In the genomic region with DNA sequence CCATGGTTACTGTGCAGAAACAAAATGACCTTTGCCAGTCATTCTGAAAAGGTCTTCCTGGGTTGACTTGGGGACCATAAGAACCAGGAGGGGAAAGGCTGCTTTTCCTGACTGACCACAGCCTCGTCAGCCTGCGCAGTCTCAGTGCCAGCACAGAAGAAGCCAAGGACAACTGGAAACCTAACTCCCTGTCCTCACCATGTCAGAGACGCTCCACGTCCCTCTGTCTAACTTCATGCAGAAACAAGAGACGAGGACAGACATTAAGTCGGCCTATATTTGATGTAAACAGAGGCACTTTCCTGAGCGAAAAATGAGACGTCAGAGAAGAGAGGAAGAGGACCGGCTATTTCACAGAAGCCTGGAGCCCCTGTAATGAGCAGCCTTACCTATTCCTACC, we compare ENCODE assay signal across 15 mouse cellular contexts.
DNase-seq lines count a peak whose midpoint lies in the region; TF ChIP-seq lines count a peak whose summit lies in the region.
"Had no signal": no experiment of that assay in that cellular context is flagged by ENCODE, and none has a peak within 500 bp of the region (broad histone marks: within the 10 kb centered on the region; RNA-seq: fewer than 3 reads in every experiment).

No protein-coding gene starts in this region.

- 61% methylated on average over 9 of the region's 9 CpGs for WGBS in heart, embryonic 10.5 days
- 26% methylated on average over 9 of the region's 9 CpGs for WGBS in limb, embryonic 10.5 days
- 80% methylated on average over 9 of the region's 9 CpGs for WGBS in lung, adult 2 months

- H3K27ac ChIP-seq in heart, embryonic 10.5 days = 0 out of 2 replicates have a peak overlapping the region, but pooled peaks have one; percentile 13
- H3K27ac ChIP-seq in limb, embryonic 10.5 days = peak overlapping the region; percentile 71
- H3K27ac ChIP-seq: embryonic facial prominence, embryonic 15.5 days; liver, embryonic 13.5 days; macrophage had no signal

- H3K4me1 ChIP-seq in heart, embryonic 10.5 days = peaks cover 48% of the 10 kb centered on the region
- H3K4me1 ChIP-seq in limb, embryonic 10.5 days = peaks cover 82% of the 10 kb centered on the region
- H3K4me1 ChIP-seq in lung, adult 2 months (ENCODE audit: control insufficient read depth, insufficient read depth, low read length) = no peaks in the 10 kb centered on the region

- intact Hi-C loops in heart, postnatal 14 days (cut with DNase I) = no loop called here

- H3K9me3 ChIP-seq in heart, embryonic 10.5 days = no peaks in the 10 kb centered on the region
- H3K9me3 ChIP-seq in limb, embryonic 10.5 days (replicated peaks) = no peaks in the 10 kb centered on the region
- H3K9me3 ChIP-seq: embryonic facial prominence, embryonic 15.5 days; hindbrain, embryonic 13.5 days; liver, embryonic 13.5 days had no signal

- DNase-seq in adrenal gland, adult (ENCODE audit: inconsistent age in 2 of 2, low spot score in 1 of 2) = peak; percentile 31 to 66
- DNase-seq in adrenal gland, adult 8-10 months = no peak
- DNase-seq in heart, embryonic 10.5 days (ENCODE audit: low spot score) = no peak
- DNase-seq in heart, postnatal 14 days = no peak
- DNase-seq in adrenal gland, postnatal 36 days = peak; percentile 22 to 49
- no peak for DNase-seq in limb, embryonic 10.5 days (ENCODE audit: low spot score)
- no peak for DNase-seq in lung, adult 2 months
- no peak for DNase-seq in urinary bladder, postnatal 25 days (ENCODE audit: low spot score)
- DNase-seq: cerebellum, adult 9-11 months; heart, postnatal 10 days; liver, embryonic 13.5 days had no signal

- H3K4me3 ChIP-seq in heart, embryonic 10.5 days = no peak overlapping the region
- H3K4me3 ChIP-seq in limb, embryonic 10.5 days = peak overlapping the region; percentile 16; the same call in 1 of the 2 replicates
- no peak overlapping the region for H3K4me3 ChIP-seq in lung, adult 2 months (replicated peaks; ENCODE audit: extremely low read depth, low read depth, low read length)
- H3K4me3 ChIP-seq: embryonic facial prominence, embryonic 15.5 days; hindbrain, embryonic 13.5 days; liver, embryonic 13.5 days had no signal

- H3K27me3 ChIP-seq in heart, embryonic 10.5 days (ENCODE audit: insufficient read depth, poor library complexity, severe bottlenecking) = no peaks in the 10 kb centered on the region
- H3K27me3 ChIP-seq in limb, embryonic 10.5 days (ENCODE audit: low read depth, poor library complexity, severe bottlenecking) = no peaks in the 10 kb centered on the region
- H3K27me3 ChIP-seq: embryonic facial prominence, embryonic 15.5 days; hindbrain, embryonic 13.5 days; liver, embryonic 13.5 days; Patski had no signal

- TF ChIP-seq CTCF in lung, adult 2 months (IDR thresholded peaks at IDR 0.05; ENCODE audit: insufficient read depth, low read length) = no peak

- no peaks in the 10 kb centered on the region for H3K36me3 ChIP-seq in heart, embryonic 10.5 days
- H3K36me3 ChIP-seq in limb, embryonic 10.5 days = no peaks in the 10 kb centered on the region
- H3K36me3 ChIP-seq: embryonic facial prominence, embryonic 15.5 days; hindbrain, embryonic 13.5 days; liver, embryonic 13.5 days had no signal

- no peak for TF ChIP-seq POLR2A in lung, adult 2 months (IDR thresholded peaks at IDR 0.05; ENCODE audit: borderline replicate concordance, extremely low read depth, low read depth, low read length)

Comparison
In these comparisons a context has a peak if more than half of its experiments do, and no peak if none do; other contexts are left out.
1. DNase-seq: peak in adrenal gland, adult (2 of 2) and adrenal gland, postnatal 36 days (2 of 2); none in adrenal gland, adult 8-10 months (single experiment), heart, embryonic 10.5 days (single experiment), heart, postnatal 14 days (0 of 2), limb, embryonic 10.5 days (single experiment), lung, adult 2 months (single experiment) and urinary bladder, postnatal 25 days (single experiment).